Mouse (Mus musculus): ENCODE data around the gene Zc3hav1l. TPM values are rescaled to one million over a fixed set of nuclear protein-coding genes. Genes with fewer than 3 reads are reported as not detected.

Gene Zc3hav1l
- total and polyA plus RNA-seq, 3 experiments, result 2.2 to 3.2 (median 3.1) TPM

DNA sequence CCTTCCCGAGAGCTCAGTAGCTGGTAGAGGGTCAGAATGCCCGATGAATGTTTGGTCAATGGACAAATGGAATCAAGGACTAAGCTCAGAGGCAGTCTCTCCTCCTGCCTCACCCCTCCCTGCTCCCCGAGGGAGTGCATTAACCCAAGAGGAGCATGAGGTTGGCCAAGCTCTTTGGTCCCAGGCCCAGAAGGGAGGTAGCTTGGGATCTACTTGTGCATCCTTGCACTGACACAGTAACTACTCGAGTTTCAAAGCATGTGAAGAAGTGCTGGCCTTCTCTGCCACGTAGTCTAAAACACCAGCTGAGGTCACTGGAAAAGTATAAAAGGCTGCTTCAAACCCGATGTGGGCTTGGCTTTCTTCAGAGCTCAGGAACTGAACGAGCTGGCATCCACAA, 34.6 kb downstream of the Zc3hav1l start:
- DNase-seq, result no peak

DNA sequence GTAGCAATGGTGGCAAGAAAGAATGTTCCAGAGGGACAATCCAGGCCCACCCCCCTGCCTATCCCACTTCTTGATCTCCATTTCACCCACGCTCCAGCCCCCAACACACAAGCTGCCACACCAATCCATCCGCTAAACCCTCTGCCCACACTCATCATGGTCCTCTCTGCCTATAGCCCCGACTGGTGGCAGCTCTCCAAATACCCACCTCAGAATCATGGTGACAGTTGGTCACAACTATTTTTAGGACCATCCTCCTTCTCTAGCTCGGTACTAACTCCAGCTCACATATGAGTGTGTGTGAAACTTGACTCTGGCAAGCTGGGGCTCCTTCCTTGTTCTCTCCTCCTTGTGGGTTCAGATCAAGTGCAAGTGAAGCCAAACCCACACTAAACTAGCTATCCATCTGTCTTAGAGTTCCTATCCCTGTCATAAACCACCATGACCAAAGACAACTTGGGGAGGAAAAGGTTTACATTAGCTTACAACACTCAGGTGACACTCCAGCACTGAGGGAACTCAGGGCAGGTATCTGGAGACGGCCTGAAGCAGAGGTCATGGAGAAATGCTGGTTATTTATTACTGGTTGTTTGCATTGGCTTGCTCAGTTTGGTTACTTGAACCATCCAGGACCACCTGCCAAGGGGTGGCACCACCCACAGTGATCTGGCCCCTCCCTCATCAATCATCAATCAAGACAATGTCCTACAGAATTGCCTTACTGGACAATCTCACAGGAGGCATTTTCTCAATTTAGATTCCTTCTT, 35.5 kb downstream of the Zc3hav1l start:
- DNase-seq, result no peak

GRCm38 (mm10) chr6:38261877-38262276, 37.2 kb downstream of the Zc3hav1l start:
- DNase-seq, result no peak

- DNase-seq, result no peak
Measured at GRCm38 (mm10) chr6:38257506-38257905, 41.6 kb downstream of the Zc3hav1l start.

GRCm38 (mm10) chr6:38256793-38257192, 42.3 kb downstream of the Zc3hav1l start:
- DNase-seq, result no peak

DNA sequence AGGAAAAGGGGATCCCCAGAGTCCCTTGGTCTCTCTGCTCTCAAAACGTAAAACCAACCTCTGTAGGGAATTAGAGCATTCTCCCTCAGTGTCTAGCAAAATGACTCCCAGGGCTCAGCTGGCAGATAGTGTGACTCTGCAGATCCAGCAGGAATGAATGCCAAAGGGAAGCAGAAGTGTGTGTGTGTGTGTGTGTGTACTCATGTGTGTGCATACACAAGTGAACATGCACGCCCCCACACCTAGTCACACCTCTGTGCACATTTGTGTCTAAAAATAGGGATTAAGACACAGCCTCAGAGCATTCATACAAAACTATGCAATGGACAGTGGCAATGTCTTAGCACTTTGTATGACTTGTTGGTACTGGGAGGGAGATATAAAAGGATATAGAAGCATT, 43.3 kb downstream of the Zc3hav1l start:
- no peak for DNase-seq

- peak; percentile 91 for DNase-seq
Measured at GRCm38 (mm10) chr6:38253736-38254641, 45.1 kb downstream of the Zc3hav1l start, which contains the start of gene D630045J12Rik. TSS of gene D630045J12Rik (minus strand) at chr6:38254009.

GRCm38 (mm10) chr6:38252766-38253735, 46.0 kb downstream of the Zc3hav1l start:
- no peak for DNase-seq

DNA sequence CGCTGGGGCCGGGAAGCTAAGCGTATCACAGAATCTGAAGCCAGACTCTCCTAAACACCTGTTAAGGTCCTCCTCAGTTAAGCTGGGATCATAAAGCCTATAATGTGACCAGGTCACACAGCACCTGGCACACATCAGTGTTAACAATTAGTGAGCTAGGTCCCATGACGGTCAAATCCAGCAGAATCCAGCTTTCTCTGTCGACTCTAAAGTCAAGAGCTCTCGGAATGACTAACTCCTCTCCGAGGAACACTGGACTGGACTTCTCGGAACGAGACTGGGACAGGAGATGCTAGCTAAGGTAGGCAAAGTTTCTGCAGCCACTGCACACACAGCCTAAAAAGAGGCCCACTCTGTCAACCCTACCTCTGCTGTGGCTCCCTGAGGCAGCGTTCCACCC, 46.9 kb downstream of the Zc3hav1l start:
- no peak for DNase-seq

- no peak for DNase-seq
Measured at GRCm38 (mm10) chr6:38251464-38251863, 47.6 kb downstream of the Zc3hav1l start.

- DNase-seq, result no peak
Measured at GRCm38 (mm10) chr6:38247362-38247761, 51.7 kb downstream of the Zc3hav1l start.

DNA sequence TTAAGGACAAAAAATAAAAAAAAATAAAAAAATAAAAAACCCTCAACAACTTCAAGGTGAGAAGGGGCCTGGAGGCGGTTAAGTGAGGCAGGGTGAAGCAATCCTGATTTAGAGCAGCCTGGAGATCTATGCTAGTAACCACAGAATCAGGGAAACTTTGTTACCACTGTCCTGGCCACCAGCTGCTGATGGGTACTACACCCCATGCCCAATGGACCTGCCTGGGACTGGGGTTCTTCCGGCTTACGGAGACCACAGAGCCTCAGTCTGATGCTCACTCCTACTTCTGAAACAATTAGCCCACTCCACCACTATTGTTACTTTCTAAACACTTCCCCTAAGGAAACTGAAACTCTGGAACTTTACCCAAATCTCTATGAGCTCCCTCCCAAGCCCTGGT, 54.3 kb downstream of the Zc3hav1l start:
- DNase-seq, result no peak

- no peak for DNase-seq
Measured at GRCm38 (mm10) chr6:38244167-38244566, 54.9 kb downstream of the Zc3hav1l start.

- DNase-seq, result no peak
Measured at GRCm38 (mm10) chr6:38242833-38243232, 56.2 kb downstream of the Zc3hav1l start.

DNA sequence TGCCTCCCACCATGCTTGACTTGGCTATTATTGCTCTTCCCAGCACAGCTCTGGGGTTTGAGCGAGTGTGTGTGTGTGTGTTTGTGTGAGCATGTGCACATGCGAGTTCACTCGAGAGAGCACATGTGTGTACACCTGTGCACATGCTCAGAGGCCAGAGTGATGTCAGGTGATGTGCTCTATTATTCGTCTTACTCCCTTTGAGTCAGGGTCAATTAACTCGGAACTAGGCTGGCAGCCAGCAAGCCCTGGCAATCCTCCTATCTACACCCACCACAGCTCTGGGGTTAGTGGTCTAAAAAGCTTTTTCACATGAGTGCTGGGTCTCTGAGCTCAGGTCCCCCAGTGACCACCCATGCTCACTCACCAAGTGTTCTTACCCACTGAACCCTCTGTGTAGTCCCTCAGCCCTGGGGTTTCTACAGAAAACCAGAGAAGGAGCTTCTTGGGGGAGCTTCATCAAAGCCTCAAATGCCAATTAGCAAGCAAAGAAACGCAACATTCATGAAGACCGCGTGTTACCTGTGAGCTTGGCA, 56.7 kb downstream of the Zc3hav1l start:
- no peak for DNase-seq

DNA sequence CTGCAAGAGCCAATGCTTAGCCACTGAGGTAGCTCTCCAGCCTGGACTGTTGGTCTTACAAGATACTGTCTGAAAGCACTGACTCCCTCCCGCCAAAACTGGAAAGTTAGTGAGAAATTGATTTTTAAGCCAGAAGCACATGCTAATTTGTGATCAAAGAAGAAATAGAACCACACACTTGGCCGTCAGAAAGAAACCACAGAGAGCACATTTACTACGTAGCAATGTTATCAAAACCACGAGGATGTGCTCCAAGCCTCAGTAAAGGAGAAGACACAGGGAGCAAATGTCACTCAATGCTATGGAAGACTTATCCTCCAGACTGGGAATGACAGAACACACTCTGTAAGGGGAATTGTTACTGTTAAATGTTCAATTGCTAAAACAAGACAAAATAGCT, 57.6 kb downstream of the Zc3hav1l start:
- DNase-seq, result no peak

DNA sequence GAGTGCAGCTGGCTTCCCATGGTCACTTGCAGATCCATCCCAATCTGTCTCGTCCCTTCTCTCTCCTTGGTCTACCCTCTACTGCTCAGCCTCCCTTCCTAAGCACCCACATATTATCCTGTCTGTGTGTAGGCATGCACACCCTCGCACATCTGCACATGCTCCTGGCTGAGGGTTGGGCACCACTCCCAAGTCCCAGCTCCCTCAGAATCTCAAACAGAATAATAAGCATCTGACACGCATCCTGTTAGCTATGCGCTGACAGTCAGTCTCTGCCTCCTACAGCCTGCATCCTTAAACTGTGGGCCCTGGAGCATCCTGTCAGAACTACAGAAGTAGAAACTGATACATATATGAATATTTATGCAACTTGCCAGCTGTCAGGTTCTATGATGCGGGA, 58.4 kb downstream of the Zc3hav1l start:
- DNase-seq, result no peak

DNA sequence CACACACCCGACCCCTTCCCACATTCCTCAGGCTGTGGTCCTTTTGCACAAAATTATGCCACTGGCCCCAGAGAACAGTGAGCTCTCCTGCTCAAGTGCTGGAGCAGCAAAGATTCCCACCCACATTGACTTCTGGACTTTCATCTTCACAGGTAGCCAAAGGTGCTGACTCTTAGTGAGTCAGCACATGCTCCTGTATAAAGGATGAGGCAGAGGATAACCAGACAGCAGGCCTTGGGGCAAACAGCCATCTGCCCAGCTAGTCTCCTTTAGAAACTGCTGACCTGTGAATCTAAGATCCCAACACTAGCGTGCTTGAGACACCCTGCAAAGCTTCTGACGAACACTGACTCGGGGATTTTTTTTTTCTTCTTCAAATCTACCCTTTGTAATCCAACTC, 60.7 kb downstream of the Zc3hav1l start:
- DNase-seq, result no peak
